Mouse (Mus musculus): ENCODE measurements around the gene Phf5a.
A peak's percentile ranks its signal among the peaks of the same experiment; 100 is the strongest.

Phf5a gene

GRCm38 (mm10) chr15:81847161-81847560, 24.6 kb downstream of the Phf5a start:
- no peak for DNase-seq

- no peak for DNase-seq
Measured at GRCm38 (mm10) chr15:81846755-81847154, 25.0 kb downstream of the Phf5a start.

GRCm38 (mm10) chr15:81845724-81846123, 26.0 kb downstream of the Phf5a start:
- no peak for DNase-seq

- no peak for DNase-seq
Measured at GRCm38 (mm10) chr15:81845033-81845625, 26.6 kb downstream of the Phf5a start.

- no peak for DNase-seq
Measured at GRCm38 (mm10) chr15:81842275-81842674, 29.4 kb downstream of the Phf5a start.

GRCm38 (mm10) chr15:81840306-81840705, 31.4 kb downstream of the Phf5a start:
- DNase-seq: no peak

- DNase-seq: peak; percentile 96
Measured at GRCm38 (mm10) chr15:81839634-81840033, 32.1 kb downstream of the Phf5a start.

- no peak for DNase-seq
Measured at GRCm38 (mm10) chr15:81838554-81839235, 33.0 kb downstream of the Phf5a start.

GRCm38 (mm10) chr15:81836966-81837920, 34.5 kb downstream of the Phf5a start:
- no peak for DNase-seq

- peak; percentile 83 for DNase-seq
Measured at GRCm38 (mm10) chr15:81836124-81836821, 35.4 kb downstream of the Phf5a start.

GRCm38 (mm10) chr15:81835007-81835880, 36.5 kb downstream of the Phf5a start:
- no peak for DNase-seq

GRCm38 (mm10) chr15:81834171-81834841, 37.4 kb downstream of the Phf5a start:
- DNase-seq: peak; percentile 53

- no peak for DNase-seq
Measured at GRCm38 (mm10) chr15:81833481-81833880, 38.2 kb downstream of the Phf5a start.

GRCm38 (mm10) chr15:81832219-81832618, 39.5 kb downstream of the Phf5a start:
- no peak for DNase-seq

- DNase-seq: peak; percentile 91
Measured at GRCm38 (mm10) chr15:81831136-81831825, 40.4 kb downstream of the Phf5a start.

- no peak for DNase-seq
Measured at GRCm38 (mm10) chr15:81830530-81830929, 41.2 kb downstream of the Phf5a start.

- no peak for DNase-seq
Measured at GRCm38 (mm10) chr15:81829208-81829580, 42.5 kb downstream of the Phf5a start.

GRCm38 (mm10) chr15:81828426-81829207, 43.1 kb downstream of the Phf5a start:
- DNase-seq: no peak

- DNase-seq: no peak
Measured at GRCm38 (mm10) chr15:81824832-81825231, 46.9 kb downstream of the Phf5a start.

GRCm38 (mm10) chr15:81822631-81823030, 49.1 kb downstream of the Phf5a start:
- DNase-seq: no peak

Measured in cerebellum, adult 8-10 months (tissue).